Mouse (Mus musculus) MEL (cell line): Measurements from ENCODE around the gene Socs5. TPM values are rescaled to one million over a fixed set of nuclear protein-coding genes. Genes with fewer than 3 reads are reported as not detected.

Experiments
- DNase-seq: peaks from one replicate; pipeline ENCODE4 v3.0.0; 2011; ENCODE audit warnings: low read depth, low spot score
- H3K27ac ChIP-seq: 2 replicates; pipeline ENCODE4 v1.5.1; 2012; ENCODE audit warnings: low read depth, mild to moderate bottlenecking, control low read depth, low read length, moderate library complexity; ENCODE audit not compliant: control insufficient read depth
- H3K27me3 ChIP-seq, 2 experiments: fragments of 150-350 bp in 1 of 2; sonication (generic) in 1 of 2; 2 replicates each; pipeline ENCODE4 v1.6.1; 2012; ENCODE audit warnings: low read length in 2 of 2, mild to moderate bottlenecking in 2 of 2, improper control_type of control experiment in 1 of 2, moderate library complexity in 1 of 2; ENCODE audit not compliant: insufficient read depth in 2 of 2, control insufficient read depth in 1 of 2
- H3K36me3 ChIP-seq, 2 experiments: 2 replicates each; pipeline ENCODE4 v1.6.1; 2012 to 2014; ENCODE audit warnings: low read length in 2 of 2, improper control_type of control experiment in 1 of 2, inconsistent platforms in 1 of 2, mild to moderate bottlenecking in 1 of 2; ENCODE audit not compliant: insufficient read depth in 2 of 2, control insufficient read depth in 1 of 2
- H3K4me1 ChIP-seq, 2 experiments: fragments of 150-350 bp in 1 of 2; sonication (generic) in 1 of 2; 2 replicates each; pipeline ENCODE4 v1.6.1; 2012; ENCODE audit warnings: low read length in 2 of 2, improper control_type of control experiment in 1 of 2, mild to moderate bottlenecking in 1 of 2; ENCODE audit not compliant: insufficient read depth in 2 of 2, control insufficient read depth in 1 of 2
- H3K4me3 ChIP-seq, 2 experiments: fragments of 150-350 bp in 1 of 2; sonication (generic) in 1 of 2; 2 replicates each; pipeline ENCODE4 v1.5.1; 2012; ENCODE audit warnings: low read depth in 2 of 2, low read length in 2 of 2, mild to moderate bottlenecking in 2 of 2, moderate library complexity in 2 of 2, control low read depth in 1 of 2, improper control_type of control experiment in 1 of 2; ENCODE audit not compliant: control insufficient read depth in 1 of 2, insufficient read depth in 1 of 2
- H3K79me2 ChIP-seq: 2 replicates; pipeline ENCODE4 v1.6.1; 2012; ENCODE audit warnings: mild to moderate bottlenecking, low read length, moderate library complexity; ENCODE audit not compliant: control insufficient read depth, poor library complexity, insufficient read depth
- H3K9ac ChIP-seq: 2 replicates; pipeline ENCODE4 v1.6.1; 2012; ENCODE audit warnings: low read depth, mild to moderate bottlenecking, control low read depth, low read length, moderate library complexity; ENCODE audit not compliant: control insufficient read depth, poor library complexity, severe bottlenecking
- H3K9me3 ChIP-seq: fragments of 150-350 bp; sonication (generic); replicated peaks from 2 replicates; pipeline ENCODE4 v1.6.1; 2012; ENCODE audit warnings: mild to moderate bottlenecking, low read length, improper control_type of control experiment, moderate library complexity; ENCODE audit not compliant: insufficient read depth
- E2F4 ChIP-seq: IDR thresholded peaks from 2 replicates; pipeline ENCODE4 v1.6.1; 2011; ENCODE audit warnings: low read depth, low read length, improper control_type of control experiment, borderline replicate concordance
- ELF1 ChIP-seq: IDR thresholded peaks from 2 replicates; pipeline ENCODE4 v1.6.1; 2014; ENCODE audit warnings: low read depth, mild to moderate bottlenecking, inconsistent platforms, low read length, improper control_type of control experiment, moderate library complexity
- EP300 ChIP-seq, 2 experiments: IDR thresholded peaks; 2 replicates each; pipeline ENCODE4 v1.6.1; 2011; ENCODE audit warnings: improper control_type of control experiment in 2 of 2, low read length in 2 of 2, low read depth in 1 of 2, mild to moderate bottlenecking in 1 of 2
- ETS1 ChIP-seq: IDR thresholded peaks from 2 replicates; pipeline ENCODE4 v1.6.1; 2012; ENCODE audit warnings: low read depth, mild to moderate bottlenecking, inconsistent platforms, low read length, improper control_type of control experiment, moderate library complexity
- GATA1 ChIP-seq: IDR thresholded peaks from 2 replicates; pipeline ENCODE4 v1.6.1; 2011; ENCODE audit warnings: low read depth, low read length, improper control_type of control experiment
- HCFC1 ChIP-seq: IDR thresholded peaks from 2 replicates; pipeline ENCODE4 v1.6.1; 2012; ENCODE audit warnings: low read depth, mild to moderate bottlenecking, inconsistent platforms, low read length, improper control_type of control experiment, moderate library complexity
- JUND ChIP-seq: IDR thresholded peaks from 2 replicates; pipeline ENCODE4 v1.6.1; 2011; ENCODE audit warnings: low read depth, mild to moderate bottlenecking, improper control_type of control experiment, low read length
- MAFK ChIP-seq: IDR thresholded peaks from 2 replicates; pipeline ENCODE4 v1.6.1; 2011; ENCODE audit warnings: low read depth, mild to moderate bottlenecking, low read length, improper control_type of control experiment, borderline replicate concordance
- MAX ChIP-seq: IDR thresholded peaks from 2 replicates; pipeline ENCODE4 v1.6.1; 2011; ENCODE audit warnings: low read length, improper control_type of control experiment
- MAZ ChIP-seq: IDR thresholded peaks from 2 replicates; pipeline ENCODE4 v1.6.1; 2012; ENCODE audit warnings: low read depth, mild to moderate bottlenecking, inconsistent platforms, low read length, improper control_type of control experiment
- MXI1 ChIP-seq: IDR thresholded peaks from 2 replicates; pipeline ENCODE4 v1.6.1; 2011; ENCODE audit warnings: mild to moderate bottlenecking, low read depth, low read length, improper control_type of control experiment
- MYC ChIP-seq: IDR thresholded peaks from 2 replicates; pipeline ENCODE4 v1.6.1; 2011; ENCODE audit warnings: low read depth, mild to moderate bottlenecking, low read length, improper control_type of control experiment, moderate library complexity
- POLR2A ChIP-seq, 2 experiments: IDR thresholded peaks; 2 replicates each; pipeline ENCODE4 v1.6.1; 2011 to 2012; ENCODE audit warnings: low read length in 2 of 2, mild to moderate bottlenecking in 2 of 2, control low read depth in 1 of 2, improper control_type of control experiment in 1 of 2, low read depth in 1 of 2, moderate library complexity in 1 of 2; ENCODE audit not compliant: control insufficient read depth in 1 of 2, insufficient read depth in 1 of 2, poor library complexity in 1 of 2
- POLR2AphosphoS2 ChIP-seq: IDR thresholded peaks from 2 replicates; pipeline ENCODE4 v1.6.1; 2011; ENCODE audit warnings: low read length, improper control_type of control experiment
- RAD21 ChIP-seq: IDR thresholded peaks from 2 replicates; pipeline ENCODE4 v1.6.1; 2011; ENCODE audit warnings: mild to moderate bottlenecking, low read depth, low read length, improper control_type of control experiment
- RCOR1 ChIP-seq: IDR thresholded peaks from 2 replicates; pipeline ENCODE4 v1.6.1; 2012; ENCODE audit warnings: low read depth, mild to moderate bottlenecking, inconsistent platforms, low read length, improper control_type of control experiment
- SIN3A ChIP-seq: IDR thresholded peaks from 2 replicates; pipeline ENCODE4 v1.6.1; 2012; ENCODE audit warnings: low read length, improper control_type of control experiment, inconsistent platforms
- TBP ChIP-seq: IDR thresholded peaks from 2 replicates; pipeline ENCODE4 v1.8.0; 2011; ENCODE audit warnings: low read depth, low read length, improper control_type of control experiment
- UBTF ChIP-seq: IDR thresholded peaks from 2 replicates; pipeline ENCODE4 v1.6.1; 2012; ENCODE audit warnings: low read depth, mild to moderate bottlenecking, inconsistent platforms, low read length, improper control_type of control experiment, moderate library complexity, borderline replicate concordance; ENCODE audit not compliant: insufficient read depth
- ZC3H11A ChIP-seq: IDR thresholded peaks from 2 replicates; pipeline ENCODE4 v1.6.1; 2012; ENCODE audit warnings: low read depth, mild to moderate bottlenecking, inconsistent platforms, low read length, improper control_type of control experiment
- ZMIZ1 ChIP-seq: IDR thresholded peaks from 2 replicates; pipeline ENCODE4 v1.6.1; 2012; ENCODE audit warnings: low read depth, mild to moderate bottlenecking, inconsistent platforms, low read length, improper control_type of control experiment, moderate library complexity
- polyA plus RNA-seq, 2 experiments: library from polyadenylated mRNA; stranded (reverse) in 1 of 2; unstranded in 1 of 2; fragments of >175 nt in 1 of 2; fragments of >200 nt in 1 of 2; gene quantifications; 2 replicates each; pipeline versions ENCODE4 v1.2.1 to v1.2.4; 2012; ENCODE audit warnings: low replicate concordance in 2 of 2, low read depth in 1 of 2; ENCODE audit not compliant: insufficient read length in 2 of 2, insufficient read depth in 1 of 2, missing spikeins in 1 of 2
- total RNA-seq: library from RNA; depleted of rRNA; stranded (reverse); fragments of 300-350 nt; gene quantifications from 2 replicates; pipeline ENCODE4 v1.2.3, GENCODE M21; 2012

Socs5 gene
- total and polyA plus RNA-seq, 3 experiments: 6.4 to 9.7 TPM; not detected in 1

- Histone ChIP-seq H3K27ac (no peak overlapping the region), H3K9ac (peak overlapping the region; percentile 46; the same call in 1 of the 2 replicates), H3K36me3 (peaks cover 0 to 12% of the 10 kb centered on the region in 2 experiments; a peak in 2 of 4 replicates), H3K4me1 (peaks cover 1 to 21% of the 10 kb centered on the region in 2 experiments; a peak in 3 of 4 replicates), H3K79me2 (no peaks in the 10 kb centered on the region), H3K9me3 (no peaks in the 10 kb centered on the region), H3K27me3 (no peaks in the 10 kb centered on the region), H3K4me3 (no peak overlapping the region)
- TF ChIP-seq SIN3A: no peak
- TF ChIP-seq MAFK: no peak
- TF ChIP-seq POLR2A (IDR thresholded peaks at IDR 0.05; ENCODE audit: control insufficient read depth in 1 of 2, insufficient read depth in 1 of 2, low read depth in 1 of 2, low read length in 2 of 2, poor library complexity in 1 of 2): no peak
- no peak for TF ChIP-seq GATA1
- TF ChIP-seq ZC3H11A: no peak
- no peak for TF ChIP-seq TBP
- TF ChIP-seq RAD21: no peak
- no peak for TF ChIP-seq JUND
- no peak for TF ChIP-seq EP300 (IDR thresholded peaks at IDR 0.05; ENCODE audit: low read depth in 1 of 2, low read length in 2 of 2)
- no peak for TF ChIP-seq POLR2AphosphoS2
- no peak for TF ChIP-seq MYC
- TF ChIP-seq E2F4: no peak
- TF ChIP-seq UBTF: no peak
- TF ChIP-seq MAX: no peak
- DNase-seq: no peak
Measured at GRCm38 (mm10) chr17:87063461-87063860, 44.0 kb upstream of the Socs5 start.

- no peaks in the 10 kb centered on the region for H3K9me3 ChIP-seq
- H3K27ac ChIP-seq: 0 out of 2 replicates have a peak overlapping the region, but pooled peaks have one; percentile 24
- DNase-seq: peak; percentile 83
- TF ChIP-seq MXI1: no peak
- TF ChIP-seq POLR2A (IDR thresholded peaks at IDR 0.05; ENCODE audit: control insufficient read depth in 1 of 2, insufficient read depth in 1 of 2, low read depth in 1 of 2, low read length in 2 of 2, poor library complexity in 1 of 2): peak in 1 of 2 experiments; percentile 26; a peak in 1 of 4 replicates
- peak; percentile 18; the same call in 1 of the 2 replicates for TF ChIP-seq ETS1
- no peak for TF ChIP-seq ZMIZ1
- peak; percentile 47 for TF ChIP-seq GATA1
- no peak for TF ChIP-seq MAZ
- TF ChIP-seq MYC: peak; percentile 39; the same call in 1 of the 2 replicates
- peak; percentile 32; the same call in 1 of the 2 replicates for TF ChIP-seq HCFC1
- peak in 1 of 2 experiments; percentile 31; a peak in 1 of 4 replicates for TF ChIP-seq EP300 (IDR thresholded peaks at IDR 0.05; ENCODE audit: low read depth in 1 of 2, low read length in 2 of 2)
- TF ChIP-seq ELF1: 0 out of 2 replicates have a peak, but pooled peaks have one; percentile 22
- TF ChIP-seq RCOR1: no peak
- TF ChIP-seq TBP: peak; percentile 49; the same call in 1 of the 2 replicates
- no peak for TF ChIP-seq MAX
- peak overlapping the region; percentile 17 to 19; a peak in 2 of 4 replicates for H3K4me3 ChIP-seq
- peaks cover 0 to 12% of the 10 kb centered on the region in 2 experiments; a peak in 2 of 4 replicates for H3K36me3 ChIP-seq
- peaks cover 1 to 21% of the 10 kb centered on the region in 2 experiments; a peak in 3 of 4 replicates for H3K4me1 ChIP-seq
- H3K9ac ChIP-seq: peak overlapping the region; percentile 46
- peaks cover 0 to 3% of the 10 kb centered on the region in 2 experiments; a peak in 2 of 4 replicates for H3K27me3 ChIP-seq
- H3K79me2 ChIP-seq: no peaks in the 10 kb centered on the region
Measured at GRCm38 (mm10) chr17:87063969-87064368, 43.5 kb upstream of the Socs5 start.
